Mouse (Mus musculus): ENCODE measurements around the gene Thy1.

GRCm38 (mm10) chr9:44073115-44073514 lies 29.9 kb downstream of the Thy1 start:
- no peak for TF ChIP-seq MXI1 (IDR thresholded peaks at IDR 0.05; ENCODE audit: low read depth, low read length)
- TF ChIP-seq ETS1 (IDR thresholded peaks at IDR 0.05; ENCODE audit: low read depth, low read length), result no peak
- no peak for TF ChIP-seq EP300 (IDR thresholded peaks at IDR 0.05; ENCODE audit: low read depth in 1 of 2, low read length in 2 of 2)
- no peak for TF ChIP-seq JUND (IDR thresholded peaks at IDR 0.05; ENCODE audit: low read depth, low read length)
- TF ChIP-seq POLR2A (IDR thresholded peaks at IDR 0.05; ENCODE audit: control insufficient read depth in 1 of 2, insufficient read depth in 1 of 2, low read depth in 1 of 2, low read length in 2 of 2, poor library complexity in 1 of 2), result no peak
- TF ChIP-seq UBTF (IDR thresholded peaks at IDR 0.05; ENCODE audit: borderline replicate concordance, insufficient read depth, low read depth, low read length), result no peak
- TF ChIP-seq RAD21 (IDR thresholded peaks at IDR 0.05; ENCODE audit: low read depth, low read length), result no peak
- TF ChIP-seq POLR2AphosphoS5 (IDR thresholded peaks at IDR 0.05; ENCODE audit: borderline replicate concordance, low read depth, low read length), result no peak
- TF ChIP-seq NELFE (IDR thresholded peaks at IDR 0.05; ENCODE audit: low read depth, low read length), result no peak
- TF ChIP-seq CHD2 (IDR thresholded peaks at IDR 0.05; ENCODE audit: low read length), result no peak
- no peak for TF ChIP-seq CTCF (IDR thresholded peaks at IDR 0.05 in 2 of 3, conservative IDR thresholded peaks at IDR 0.05 in 1 of 3; ENCODE audit: control insufficient read depth in 1 of 3, insufficient read depth in 1 of 3, low read depth in 2 of 3, low read length in 3 of 3, poor library complexity in 1 of 3, severe bottlenecking in 1 of 3)
- TF ChIP-seq MYB (IDR thresholded peaks at IDR 0.05; ENCODE audit: low read depth, low read length), result no peak
